Mouse (Mus musculus): ENCODE results near the gene Brk1.

Gene Brk1

DNA sequence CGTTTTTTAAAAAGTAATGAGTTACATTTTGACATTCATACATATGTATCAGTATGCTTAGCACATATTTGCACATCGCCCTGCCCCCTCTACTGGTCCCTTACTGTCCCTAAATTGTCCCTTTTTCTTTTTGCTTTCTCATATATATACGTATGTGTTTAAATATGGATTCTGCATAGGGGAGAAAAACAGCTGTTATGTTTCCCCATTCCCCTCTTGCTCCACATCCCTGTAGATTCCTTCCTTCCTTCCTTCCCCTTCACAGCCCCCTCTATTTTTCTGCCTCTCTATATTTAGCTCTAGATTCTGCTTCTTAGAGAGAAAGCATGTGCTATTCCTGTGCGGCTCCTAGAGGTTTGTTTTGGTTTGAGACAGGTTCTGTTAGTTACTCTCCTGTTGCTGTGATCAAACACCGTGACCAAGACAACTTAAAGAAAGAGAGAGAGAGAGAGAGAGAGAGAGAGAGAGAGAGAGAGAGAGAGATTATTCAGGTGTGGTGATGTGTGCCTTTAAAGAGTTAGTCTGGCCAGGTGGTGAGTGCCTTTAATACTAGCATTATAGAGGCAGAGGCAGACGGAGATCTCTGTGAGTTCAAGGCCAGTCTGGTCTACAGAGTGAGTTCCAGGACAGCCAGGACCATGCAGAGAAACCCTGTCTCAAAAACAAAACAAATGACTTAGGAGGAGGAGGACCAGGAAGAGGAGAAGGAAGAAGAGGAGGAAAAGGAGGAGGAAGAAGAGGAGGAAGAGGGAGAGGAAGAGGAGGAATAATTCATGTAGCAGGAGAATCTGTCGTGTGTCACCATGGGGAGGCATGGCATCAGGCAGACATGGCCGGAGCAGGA is 55.3 kb downstream of the Brk1 start:
- no peak for DNase-seq (ENCODE audit: low spot score in 2 of 2)

DNA sequence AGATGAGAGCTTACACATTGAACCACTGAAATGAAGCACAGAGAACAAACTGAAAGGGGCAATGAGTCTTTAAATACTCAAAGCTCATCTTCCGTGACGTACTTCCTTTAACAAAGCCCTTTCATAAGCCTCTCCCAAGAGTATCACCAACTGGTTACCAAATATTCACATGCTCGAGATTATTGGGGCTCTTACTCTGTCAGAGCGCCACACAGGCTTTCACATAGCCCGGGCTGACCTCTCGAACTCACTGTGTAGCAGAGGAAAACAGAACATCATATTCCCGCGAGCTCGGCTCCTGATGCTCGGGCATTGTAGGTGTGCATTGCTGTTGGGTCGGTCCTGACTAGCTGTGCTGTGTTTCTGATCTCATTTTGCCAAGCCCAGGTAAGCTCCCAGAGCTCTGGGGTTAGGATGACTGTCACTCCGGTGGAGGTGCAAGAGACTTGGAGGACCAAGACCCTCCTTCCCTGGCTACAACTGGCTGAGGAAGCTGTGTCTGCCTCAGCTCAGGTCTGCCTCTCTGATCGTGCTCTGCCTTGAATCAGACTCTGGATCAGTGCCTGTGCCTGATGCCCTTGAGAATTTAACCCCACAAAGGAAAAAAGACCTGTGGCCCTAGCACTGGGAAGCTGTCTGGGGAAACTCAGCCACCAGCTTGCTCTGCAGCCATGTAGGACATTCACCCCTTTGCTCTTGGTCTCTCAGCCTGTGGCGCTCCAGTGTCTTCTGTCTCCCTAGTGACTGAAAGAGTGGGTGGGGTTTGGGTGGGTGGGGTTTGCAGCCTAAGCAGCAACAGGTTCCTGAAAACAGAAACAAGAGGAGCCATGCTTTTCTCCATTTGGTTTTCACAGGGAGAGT is 56.1 kb downstream of the Brk1 start:
- no peak for DNase-seq (ENCODE audit: low spot score in 2 of 2)

- DNase-seq (ENCODE audit: low spot score in 2 of 2), result no peak
These were observed 57.0 kb downstream of the Brk1 start for GRCm38 (mm10) chr6:113661353-113662241.

DNA sequence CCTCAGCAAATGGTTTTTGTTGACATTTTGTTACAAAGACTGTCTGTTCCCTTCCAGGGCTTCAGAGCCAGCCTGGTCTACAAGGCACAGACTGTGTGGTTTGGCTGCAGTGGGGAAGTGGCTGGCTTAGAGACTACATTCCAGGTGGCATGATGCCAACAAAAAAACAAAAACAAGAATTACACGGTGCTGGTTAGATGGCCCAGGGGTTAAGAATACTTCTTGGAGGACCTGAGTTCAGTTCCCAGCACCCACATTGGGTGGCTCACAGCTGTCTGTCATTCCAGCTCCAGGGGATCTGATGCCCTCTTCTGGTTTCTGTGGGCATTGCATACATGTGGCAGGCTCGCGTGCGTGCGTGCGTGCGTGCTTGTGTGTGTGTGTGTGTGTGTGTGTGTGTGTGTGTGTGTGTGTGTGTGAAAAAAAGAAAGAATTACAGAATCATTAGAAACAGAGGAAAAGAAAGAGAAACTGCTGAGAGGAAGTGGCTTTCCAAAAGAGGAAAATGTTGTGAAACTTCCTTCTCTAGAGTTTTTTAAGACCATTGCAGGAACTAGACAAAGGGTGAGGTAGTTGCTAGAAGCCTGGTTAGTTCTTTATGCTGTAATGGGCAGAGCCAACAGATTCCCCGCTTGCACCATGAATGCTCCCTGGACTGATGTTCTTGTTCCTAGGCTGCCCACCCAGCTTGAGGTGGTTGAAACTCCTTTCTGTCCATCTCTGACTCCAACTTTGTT is 58.6 kb downstream of the Brk1 start:
- no peak for DNase-seq (ENCODE audit: low spot score in 2 of 2)

GRCm38 (mm10) chr6:113664305-113664704 is 59.7 kb downstream of the Brk1 start:
- no peak for DNase-seq (ENCODE audit: low spot score in 2 of 2)
